Mouse (Mus musculus): ENCODE results near the gene Olfr814. TPM values are rescaled to one million over a fixed set of nuclear protein-coding genes. Genes with fewer than 3 reads are reported as not detected.

Olfr814 gene
- not detected for polyA plus RNA-seq (2015; fragmentation: Illumina TruSeq; extraction: RNeasy Lipid Tissue Mini Kit (QIAGEN cat#74804); ENCODE audit: insufficient read depth, low replicate concordance)

GRCm38 (mm10) chr10:129879751-129880150, at the start of gene Olfr814:
Gene Olfr814, minus strand, starts transcription at chr10:129879851.

GRCm38 (mm10) chr10:129915497-129915896, 35.8 kb upstream of the Olfr814 start, which contains the start of gene Olfr816:
Gene Olfr816, minus strand, starts transcription at chr10:129915597.

DNA sequence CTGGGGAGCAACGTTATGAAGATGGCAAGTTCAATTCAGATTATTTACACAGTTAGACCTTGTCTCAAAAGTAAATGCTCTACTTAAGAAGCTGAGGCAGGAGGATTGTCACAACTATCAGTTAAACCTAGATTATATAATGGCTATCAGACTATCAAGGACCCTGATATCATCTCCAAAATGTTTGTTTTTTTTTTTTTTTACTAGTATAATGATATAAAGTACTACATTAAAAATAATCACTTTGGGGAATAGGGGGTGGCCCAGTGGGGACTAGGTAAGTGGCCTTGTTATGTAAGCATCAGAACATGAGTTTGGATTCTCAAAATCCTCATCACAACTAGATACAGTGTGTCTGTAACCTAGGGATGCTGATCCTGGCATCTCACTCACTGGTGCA, 26.1 kb upstream of the Olfr814 start, which contains the start of gene Olfr815:
Gene Olfr815, minus strand, starts transcription at position 101 of the 400 bp plus-strand sequence.

GRCm38 (mm10) chr10:129855067-129855466, 24.6 kb downstream of the Olfr814 start, which contains the start of gene Olfr813:
Gene Olfr813, plus strand, starts transcription at chr10:129855367.

GRCm38 (mm10) chr10:129845994-129846393, 33.7 kb downstream of the Olfr814 start, which contains the start of gene Olfr812:
Gene Olfr812, minus strand, starts transcription at chr10:129846094.

Other genes with a start within 250 kb of the Olfr814 start
- not detected for gene Olfr799, start 242.4 kb downstream of the Olfr814 start, polyA plus RNA-seq (2015; fragmentation: Illumina TruSeq; extraction: RNeasy Lipid Tissue Mini Kit (QIAGEN cat#74804); ENCODE audit: insufficient read depth, low replicate concordance)
- not detected for gene Olfr800, start 222.2 kb downstream of the Olfr814 start, polyA plus RNA-seq (2015; fragmentation: Illumina TruSeq; extraction: RNeasy Lipid Tissue Mini Kit (QIAGEN cat#74804); ENCODE audit: insufficient read depth, low replicate concordance)
- gene Olfr801, start 206.0 kb downstream of the Olfr814 start, polyA plus RNA-seq (2015; fragmentation: Illumina TruSeq; extraction: RNeasy Lipid Tissue Mini Kit (QIAGEN cat#74804); ENCODE audit: insufficient read depth, low replicate concordance): not detected
- not detected for gene Olfr802, start 191.7 kb downstream of the Olfr814 start, polyA plus RNA-seq (2015; fragmentation: Illumina TruSeq; extraction: RNeasy Lipid Tissue Mini Kit (QIAGEN cat#74804); ENCODE audit: insufficient read depth, low replicate concordance)
- gene Olfr803, start 185.6 kb downstream of the Olfr814 start, polyA plus RNA-seq (2015; fragmentation: Illumina TruSeq; extraction: RNeasy Lipid Tissue Mini Kit (QIAGEN cat#74804); ENCODE audit: insufficient read depth, low replicate concordance): not detected
- gene Olfr804, start 176.6 kb downstream of the Olfr814 start, polyA plus RNA-seq (2015; fragmentation: Illumina TruSeq; extraction: RNeasy Lipid Tissue Mini Kit (QIAGEN cat#74804); ENCODE audit: insufficient read depth, low replicate concordance): not detected
- gene Olfr805, start 150.5 kb downstream of the Olfr814 start, polyA plus RNA-seq (2015; fragmentation: Illumina TruSeq; extraction: RNeasy Lipid Tissue Mini Kit (QIAGEN cat#74804); ENCODE audit: insufficient read depth, low replicate concordance): not detected
- not detected for gene Olfr806, start 137.9 kb downstream of the Olfr814 start, polyA plus RNA-seq (2015; fragmentation: Illumina TruSeq; extraction: RNeasy Lipid Tissue Mini Kit (QIAGEN cat#74804); ENCODE audit: insufficient read depth, low replicate concordance)
- not detected for gene Olfr807, start 122.1 kb downstream of the Olfr814 start, polyA plus RNA-seq (2015; fragmentation: Illumina TruSeq; extraction: RNeasy Lipid Tissue Mini Kit (QIAGEN cat#74804); ENCODE audit: insufficient read depth, low replicate concordance)
- gene Olfr808, start 114.4 kb downstream of the Olfr814 start, polyA plus RNA-seq (2015; fragmentation: Illumina TruSeq; extraction: RNeasy Lipid Tissue Mini Kit (QIAGEN cat#74804); ENCODE audit: insufficient read depth, low replicate concordance): not detected
- not detected for gene Olfr809, start 105.2 kb downstream of the Olfr814 start, polyA plus RNA-seq (2015; fragmentation: Illumina TruSeq; extraction: RNeasy Lipid Tissue Mini Kit (QIAGEN cat#74804); ENCODE audit: insufficient read depth, low replicate concordance)
- not detected for gene Olfr810, start 84.9 kb downstream of the Olfr814 start, polyA plus RNA-seq (2015; fragmentation: Illumina TruSeq; extraction: RNeasy Lipid Tissue Mini Kit (QIAGEN cat#74804); ENCODE audit: insufficient read depth, low replicate concordance)
- not detected for gene Olfr811, start 75.5 kb downstream of the Olfr814 start, polyA plus RNA-seq (2015; fragmentation: Illumina TruSeq; extraction: RNeasy Lipid Tissue Mini Kit (QIAGEN cat#74804); ENCODE audit: insufficient read depth, low replicate concordance)
- gene Olfr812, start 33.8 kb downstream of the Olfr814 start, polyA plus RNA-seq (2015; fragmentation: Illumina TruSeq; extraction: RNeasy Lipid Tissue Mini Kit (QIAGEN cat#74804); ENCODE audit: insufficient read depth, low replicate concordance): not detected
- not detected for gene Olfr813, start 24.5 kb downstream of the Olfr814 start, polyA plus RNA-seq (2015; fragmentation: Illumina TruSeq; extraction: RNeasy Lipid Tissue Mini Kit (QIAGEN cat#74804); ENCODE audit: insufficient read depth, low replicate concordance)
- not detected for gene Olfr815, start 26.0 kb upstream of the Olfr814 start, polyA plus RNA-seq (2015; fragmentation: Illumina TruSeq; extraction: RNeasy Lipid Tissue Mini Kit (QIAGEN cat#74804); ENCODE audit: insufficient read depth, low replicate concordance)
- gene Olfr816, start 35.7 kb upstream of the Olfr814 start, polyA plus RNA-seq (2015; fragmentation: Illumina TruSeq; extraction: RNeasy Lipid Tissue Mini Kit (QIAGEN cat#74804); ENCODE audit: insufficient read depth, low replicate concordance): not detected
- gene Olfr818, start 69.2 kb upstream of the Olfr814 start, polyA plus RNA-seq (2015; fragmentation: Illumina TruSeq; extraction: RNeasy Lipid Tissue Mini Kit (QIAGEN cat#74804); ENCODE audit: insufficient read depth, low replicate concordance): not detected
- gene Olfr819, start 87.4 kb upstream of the Olfr814 start, polyA plus RNA-seq (2015; fragmentation: Illumina TruSeq; extraction: RNeasy Lipid Tissue Mini Kit (QIAGEN cat#74804); ENCODE audit: insufficient read depth, low replicate concordance): not detected
- not detected for gene Olfr247, start 96.3 kb upstream of the Olfr814 start, polyA plus RNA-seq (2015; fragmentation: Illumina TruSeq; extraction: RNeasy Lipid Tissue Mini Kit (QIAGEN cat#74804); ENCODE audit: insufficient read depth, low replicate concordance)
- gene Gm10310, start 105.2 kb upstream of the Olfr814 start, polyA plus RNA-seq (2015; fragmentation: Illumina TruSeq; extraction: RNeasy Lipid Tissue Mini Kit (QIAGEN cat#74804); ENCODE audit: insufficient read depth, low replicate concordance): not detected
- gene Olfr820, start 132.8 kb upstream of the Olfr814 start, polyA plus RNA-seq (2015; fragmentation: Illumina TruSeq; extraction: RNeasy Lipid Tissue Mini Kit (QIAGEN cat#74804); ENCODE audit: insufficient read depth, low replicate concordance): not detected
- not detected for gene Olfr821, start 150.5 kb upstream of the Olfr814 start, polyA plus RNA-seq (2015; fragmentation: Illumina TruSeq; extraction: RNeasy Lipid Tissue Mini Kit (QIAGEN cat#74804); ENCODE audit: insufficient read depth, low replicate concordance)
- gene Olfr822, start 191.4 kb upstream of the Olfr814 start, polyA plus RNA-seq (2015; fragmentation: Illumina TruSeq; extraction: RNeasy Lipid Tissue Mini Kit (QIAGEN cat#74804); ENCODE audit: insufficient read depth, low replicate concordance): not detected
- not detected for gene Olfr823, start 235.5 kb upstream of the Olfr814 start, polyA plus RNA-seq (2015; fragmentation: Illumina TruSeq; extraction: RNeasy Lipid Tissue Mini Kit (QIAGEN cat#74804); ENCODE audit: insufficient read depth, low replicate concordance)